Mouse (Mus musculus) ES-Bruce4 (cell line): ENCODE measurements around the gene Myo10.

Experiments used
- CTCF ChIP-seq: IDR thresholded peaks from one replicate; pipeline ENCODE4 v1.8.1; 2011; ENCODE audit warnings: low read depth, low read length
- EP300 ChIP-seq: IDR thresholded peaks from 2 replicates; pipeline ENCODE4 v1.6.1; 2011; ENCODE audit warnings: low read depth, low read length; ENCODE audit not compliant: insufficient read depth
- POLR2A ChIP-seq: IDR thresholded peaks from one replicate; pipeline ENCODE4 v1.8.1; 2011; ENCODE audit warnings: low read length; ENCODE audit not compliant: insufficient read depth

GRCm38 (mm10) chr15:25590891-25591290 lies 31.4 kb upstream of the Myo10 start:
- TF ChIP-seq CTCF (no peak), POLR2A (no peak), EP300 (no peak)
